Mouse (Mus musculus) kidney, embryonic 14.5 days (tissue): ENCODE data around the gene Hhipl1. TPM values are rescaled to one million over a fixed set of nuclear protein-coding genes. Genes with fewer than 3 reads are reported as not detected.
A peak's percentile ranks its signal among the peaks of the same experiment; 100 is the strongest.

ENCODE experiments used
- ATAC-seq: fragments of 200-750 bp; cut with Nextera tagmentation; 2 replicates; pipeline ENCODE4 v1.8.0; 2017; ENCODE audit warnings: moderate number of reproducible peaks, mild to moderate bottlenecking, moderate TSS enrichment, moderate library complexity; ENCODE audit not compliant: low FRiP score, low TSS enrichment
- H3K27ac ChIP-seq: fragments of 300-500 bp; sonication (generic); 2 replicates; pipeline ENCODE4 v1.5.1; 2014; ENCODE audit warnings: low read depth, mild to moderate bottlenecking, low read length, moderate library complexity, mixed read lengths
- H3K27me3 ChIP-seq: fragments of 300-500 bp; sonication (generic); 2 replicates; pipeline ENCODE4 v1.6.1; 2014; ENCODE audit warnings: mild to moderate bottlenecking, low read length; ENCODE audit not compliant: control insufficient read depth, insufficient read depth
- H3K36me3 ChIP-seq: fragments of 300-500 bp; sonication (generic); 2 replicates; pipeline ENCODE4 v1.6.1; 2014; ENCODE audit warnings: low read length, mixed read lengths; ENCODE audit not compliant: control insufficient read depth, insufficient read depth
- H3K4me1 ChIP-seq: fragments of 300-500 bp; sonication (generic); 2 replicates; pipeline ENCODE4 v1.6.1; 2014; ENCODE audit warnings: low read length, mixed read lengths; ENCODE audit not compliant: control insufficient read depth, insufficient read depth
- H3K4me2 ChIP-seq: fragments of 300-500 bp; sonication (generic); replicated peaks from 2 replicates; pipeline ENCODE4 v1.6.1; 2014; ENCODE audit warnings: low read depth, mild to moderate bottlenecking, low read length
- H3K4me3 ChIP-seq: fragments of 300-500 bp; sonication (generic); 2 replicates; pipeline ENCODE4 v1.5.1; 2014; ENCODE audit warnings: mild to moderate bottlenecking, low read length
- H3K9ac ChIP-seq: fragments of 300-500 bp; sonication (generic); 2 replicates; pipeline ENCODE4 v1.6.1; 2014; ENCODE audit warnings: low read depth, mild to moderate bottlenecking, low read length, moderate library complexity
- H3K9me3 ChIP-seq: fragments of 300-500 bp; sonication (generic); 2 replicates; pipeline ENCODE4 v1.6.1; 2016; ENCODE audit warnings: low read length; ENCODE audit not compliant: control insufficient read depth
- WGBS: fragments of 180-500 bp; shearing (Covaris S2); extraction: QIAGEN DNeasy Blood & Tissue Kit; methylation state at CpG from one replicate; pipeline ENCODE4 v1.1.7; 2014; 5-methylcytosine and 5-hydroxymethylcytosine counted together
- polyA plus RNA-seq: library from polyadenylated mRNA; unstranded; fragments of >200 nt; fragmentation: Nextera tagmentation; extraction: Ambion mirVana; gene quantifications from 2 replicates; pipeline ENCODE4 v1.2.1, GENCODE M21; 2014

Hhipl1 gene
- polyA plus RNA-seq = 0.27 and 0.61 TPM in 2 replicates

DNA sequence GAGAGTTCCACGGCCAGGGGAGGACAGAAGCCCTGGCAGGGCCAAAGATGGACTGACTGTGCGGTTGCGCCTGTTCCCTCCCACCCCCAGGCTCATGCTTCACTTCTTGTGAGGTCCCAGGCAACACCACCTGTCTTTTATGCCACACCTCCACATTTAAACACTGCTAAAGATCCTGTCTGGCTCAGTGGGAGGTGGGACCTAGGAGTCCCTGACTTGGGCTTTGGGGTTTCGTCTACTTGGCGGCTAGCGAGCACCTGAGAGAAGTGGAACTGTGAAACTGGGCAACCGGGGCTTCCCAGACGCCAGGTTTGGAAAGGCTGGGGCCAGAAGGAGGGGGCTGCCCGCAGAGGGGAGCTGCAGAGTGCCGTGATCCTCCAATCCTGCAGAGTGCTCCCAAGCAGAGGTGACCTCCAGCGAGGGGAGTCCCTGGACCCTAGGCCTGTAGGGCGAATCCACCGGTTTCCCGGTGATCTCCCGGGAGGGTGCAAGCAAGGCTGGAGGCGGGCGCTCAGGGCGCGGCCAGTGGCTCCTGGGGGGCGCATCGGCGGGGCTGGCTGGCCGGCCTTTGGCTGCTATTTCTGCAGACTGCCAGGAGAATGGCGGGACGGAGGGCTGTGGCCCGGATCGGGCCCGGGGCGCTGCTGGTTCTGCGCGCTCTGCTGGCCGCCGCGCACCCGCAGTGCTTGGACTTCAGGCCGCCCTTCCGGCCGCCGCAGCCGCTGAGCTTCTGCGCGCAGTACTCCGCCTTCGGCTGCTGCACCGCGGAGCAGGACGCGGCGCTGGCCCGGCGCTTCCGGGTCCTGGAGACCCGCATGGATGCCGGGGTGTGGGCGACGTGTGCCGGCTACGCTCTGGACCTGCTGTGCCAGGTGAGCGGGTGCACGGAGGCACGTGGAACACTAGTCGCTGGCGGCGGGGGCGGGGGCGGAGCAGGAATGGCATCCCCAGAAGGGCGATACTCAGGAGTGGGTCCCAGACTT lies at the start of gene Hhipl1:
Hhipl1 (plus strand) TSS at position 459 of the 983 bp plus-strand sequence.
- Histone ChIP-seq H3K4me1 (peaks cover 8% of the 10 kb centered on the region; the same call in 1 of the 2 replicates), H3K4me2 (peak within 1 kb of the TSS; percentile 97), H3K9ac (peak within 1 kb of the TSS; percentile 70), H3K4me3 (peak within 1 kb of the TSS; percentile 57), H3K9me3 (no peaks in the 10 kb centered on the region), H3K36me3 (no peaks in the 10 kb centered on the region), H3K27me3 (peaks cover 24% of the 10 kb centered on the region), H3K27ac (no peak within 1 kb of the TSS)
- peak; percentile 64 for ATAC-seq
- 2% methylated on average over 67 of the region's 67 CpGs for WGBS

GRCm38 (mm10) chr12:108256734-108257133 lies 49.3 kb upstream of the Hhipl1 start:
- no peak for ATAC-seq
- 52% methylated on average over 10 of the region's 10 CpGs for WGBS
- no peak overlapping the region for H3K9ac ChIP-seq
- H3K4me3 ChIP-seq = no peak overlapping the region
- no peak overlapping the region for H3K4me2 ChIP-seq
- H3K27ac ChIP-seq = no peak overlapping the region
- H3K27me3 ChIP-seq = no peaks in the 10 kb centered on the region
- no peaks in the 10 kb centered on the region for H3K9me3 ChIP-seq
- H3K4me1 ChIP-seq = peaks cover 32% of the 10 kb centered on the region
- H3K36me3 ChIP-seq = no peaks in the 10 kb centered on the region

- H3K27me3 ChIP-seq = no peaks in the 10 kb centered on the region
- no peaks in the 10 kb centered on the region for H3K9me3 ChIP-seq
- H3K4me1 ChIP-seq = peaks cover 29% of the 10 kb centered on the region
- no peak for ATAC-seq
- no peak overlapping the region for H3K4me3 ChIP-seq
- WGBS = 86% methylated on average over 24 of the region's 24 CpGs
- no peak overlapping the region for H3K4me2 ChIP-seq
- H3K9ac ChIP-seq = no peak overlapping the region
- H3K36me3 ChIP-seq = no peaks in the 10 kb centered on the region
- no peak overlapping the region for H3K27ac ChIP-seq
Observed at GRCm38 (mm10) chr12:108259322-108260049, 46.6 kb upstream of the Hhipl1 start.

DNA sequence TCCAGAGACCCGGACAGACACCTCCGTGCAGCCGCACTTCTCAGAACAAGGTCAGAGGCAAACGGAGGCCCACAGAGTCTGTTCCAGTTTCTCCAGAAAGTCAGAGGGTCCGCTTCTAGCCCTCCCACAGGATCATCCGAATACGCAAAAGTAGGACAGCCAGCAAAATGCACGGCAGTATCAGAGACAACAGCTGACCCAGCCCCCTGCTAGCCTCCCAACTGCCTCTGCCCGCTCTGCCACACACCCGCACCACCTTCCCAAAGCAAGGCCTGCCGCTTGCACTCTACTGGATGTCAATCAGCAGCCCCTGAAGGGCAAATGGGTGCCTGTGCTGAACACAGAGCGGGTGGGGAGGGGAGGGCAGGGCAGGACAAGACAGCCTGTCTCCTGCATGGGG lies 45.1 kb upstream of the Hhipl1 start:
- WGBS = 91% methylated on average over 12 of the region's 12 CpGs
- Histone ChIP-seq H3K9me3 (no peaks in the 10 kb centered on the region), H3K4me1 (peaks cover 34% of the 10 kb centered on the region), H3K36me3 (no peaks in the 10 kb centered on the region), H3K27me3 (no peaks in the 10 kb centered on the region), H3K27ac (no peak overlapping the region), H3K4me3 (no peak overlapping the region), H3K4me2 (no peak overlapping the region), H3K9ac (no peak overlapping the region)
- no peak for ATAC-seq

- H3K4me2 ChIP-seq = no peak overlapping the region
- H3K4me3 ChIP-seq = no peak overlapping the region
- H3K9ac ChIP-seq = no peak overlapping the region
- no peaks in the 10 kb centered on the region for H3K9me3 ChIP-seq
- 58% methylated on average over 7 of the region's 7 CpGs for WGBS
- H3K27ac ChIP-seq = no peak overlapping the region
- peaks cover 38% of the 10 kb centered on the region for H3K4me1 ChIP-seq
- peak; percentile 1; the same call in 1 of the 2 replicates for ATAC-seq
- no peaks in the 10 kb centered on the region for H3K36me3 ChIP-seq
- H3K27me3 ChIP-seq = no peaks in the 10 kb centered on the region
Observed at GRCm38 (mm10) chr12:108264918-108265317, 41.2 kb upstream of the Hhipl1 start.

- Histone ChIP-seq H3K9ac (no peak overlapping the region), H3K36me3 (no peaks in the 10 kb centered on the region), H3K9me3 (no peaks in the 10 kb centered on the region), H3K4me3 (no peak overlapping the region), H3K4me2 (peak overlapping the region; percentile 29), H3K27me3 (no peaks in the 10 kb centered on the region), H3K4me1 (peaks cover 35% of the 10 kb centered on the region), H3K27ac (peak overlapping the region; percentile 31; the same call in 1 of the 2 replicates)
- 15% methylated on average over 27 of the region's 27 CpGs for WGBS
- ATAC-seq = peak; percentile 37; the same call in 1 of the 2 replicates
Observed at GRCm38 (mm10) chr12:108265831-108266619, 40.0 kb upstream of the Hhipl1 start.

DNA sequence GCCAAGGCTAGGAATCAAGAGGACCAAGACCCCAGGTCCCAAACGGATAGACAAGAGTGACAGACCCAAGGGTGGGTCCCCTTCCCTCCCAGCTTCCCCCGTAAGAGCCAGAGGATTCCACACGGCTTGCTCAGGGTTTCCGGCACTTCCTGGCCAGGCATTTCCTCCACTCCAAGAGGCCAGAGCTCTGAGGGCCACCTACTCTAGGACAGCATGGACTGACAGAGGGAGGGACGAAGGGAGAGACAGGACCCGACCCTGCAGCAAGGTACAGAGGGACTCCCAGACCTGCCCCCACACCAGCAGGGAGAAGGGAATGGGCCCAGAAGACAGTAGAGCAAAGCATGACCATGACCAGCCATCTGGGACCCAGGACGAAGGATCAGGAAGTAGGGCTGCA lies 38.4 kb upstream of the Hhipl1 start:
- no peak overlapping the region for H3K9ac ChIP-seq
- H3K4me1 ChIP-seq = peaks cover 42% of the 10 kb centered on the region
- H3K4me2 ChIP-seq = no peak overlapping the region
- no peak overlapping the region for H3K4me3 ChIP-seq
- H3K27ac ChIP-seq = no peak overlapping the region
- WGBS = 66% methylated on average over 7 of the region's 7 CpGs
- no peaks in the 10 kb centered on the region for H3K27me3 ChIP-seq
- no peaks in the 10 kb centered on the region for H3K36me3 ChIP-seq
- ATAC-seq = no peak
- H3K9me3 ChIP-seq = no peaks in the 10 kb centered on the region

DNA sequence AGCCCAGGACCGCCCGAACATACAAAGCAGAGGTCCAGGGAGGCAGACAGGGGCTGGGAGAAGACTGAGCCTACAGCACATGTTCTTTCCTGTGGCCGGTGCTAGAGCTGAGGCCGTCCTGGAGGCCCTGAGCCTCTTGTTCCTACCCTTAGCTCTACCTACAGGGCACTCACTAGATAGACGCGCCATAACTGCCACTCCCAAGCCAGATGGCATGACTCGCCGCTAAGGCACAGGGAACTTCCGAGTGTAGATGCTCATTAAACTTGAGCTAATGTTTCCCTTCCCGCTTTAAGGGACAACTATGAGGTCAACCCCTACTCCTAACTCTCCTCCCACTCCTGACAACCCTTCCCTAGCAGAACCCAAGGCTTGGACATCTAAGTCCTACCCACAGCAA lies 37.1 kb upstream of the Hhipl1 start:
- no peak for ATAC-seq
- H3K27me3 ChIP-seq = no peaks in the 10 kb centered on the region
- H3K4me1 ChIP-seq = peaks cover 51% of the 10 kb centered on the region

More for the DNA sequence above, 37.1 kb upstream of the Hhipl1 start:
- Histone ChIP-seq H3K4me2 (no peak overlapping the region), H3K9ac (no peak overlapping the region), H3K4me3 (no peak overlapping the region), H3K36me3 (no peaks in the 10 kb centered on the region), H3K9me3 (no peaks in the 10 kb centered on the region), H3K27ac (no peak overlapping the region)
- WGBS = 72% methylated on average over 10 of the region's 10 CpGs
